Mouse (Mus musculus): ENCODE results near the gene Gas2. TPM values are rescaled to one million over a fixed set of nuclear protein-coding genes. Genes with fewer than 3 reads are reported as not detected.

Gas2 gene
- polyA plus RNA-seq, 1 experiment = 10.9 TPM

- TF ChIP-seq CTCF (IDR thresholded peaks at IDR 0.05; ENCODE audit: extremely low read depth, insufficient read depth, low read length) (no peak), POLR2A (IDR thresholded peaks at IDR 0.05; ENCODE audit: extremely low read depth, insufficient read depth, low read length) (no peak)
- H3K4me1 ChIP-seq (ENCODE audit: control insufficient read depth, insufficient read depth, low read length) = no peaks in the 10 kb centered on the region
- H3K27ac ChIP-seq (ENCODE audit: insufficient read depth, low read length) = no peak within 1 kb of the TSS
- H3K4me3 ChIP-seq (ENCODE audit: insufficient read depth, low read length) = no peak within 1 kb of the TSS
Measured at GRCm38 (mm10) chr7:52015628-52016027, 153.8 kb downstream of the Gas2 start, which contains the start of gene 1700015G11Rik. Gene 1700015G11Rik, minus strand, starts transcription at chr7:52015728.

GRCm38 (mm10) chr7:52022039-52022438 lies 160.2 kb downstream of the Gas2 start:
- H3K4me1 ChIP-seq (ENCODE audit: control insufficient read depth, insufficient read depth, low read length) = no peaks in the 10 kb centered on the region
- H3K4me3 ChIP-seq (ENCODE audit: insufficient read depth, low read length) = no peak overlapping the region
- no peak overlapping the region for H3K27ac ChIP-seq (ENCODE audit: insufficient read depth, low read length)
- no peak for TF ChIP-seq POLR2A (IDR thresholded peaks at IDR 0.05; ENCODE audit: extremely low read depth, insufficient read depth, low read length)

- Histone ChIP-seq H3K4me3 (ENCODE audit: insufficient read depth, low read length) (no peak overlapping the region), H3K4me1 (ENCODE audit: control insufficient read depth, insufficient read depth, low read length) (no peaks in the 10 kb centered on the region), H3K27ac (ENCODE audit: insufficient read depth, low read length) (no peak overlapping the region)
- TF ChIP-seq POLR2A (IDR thresholded peaks at IDR 0.05; ENCODE audit: extremely low read depth, insufficient read depth, low read length) = no peak
- TF ChIP-seq CTCF (IDR thresholded peaks at IDR 0.05; ENCODE audit: extremely low read depth, insufficient read depth, low read length) = no peak
Measured at GRCm38 (mm10) chr7:52024050-52024626, 162.3 kb downstream of the Gas2 start.

GRCm38 (mm10) chr7:52037600-52038582 lies 176.1 kb downstream of the Gas2 start:
- H3K27ac ChIP-seq (ENCODE audit: insufficient read depth, low read length) = no peak overlapping the region
- TF ChIP-seq CTCF (IDR thresholded peaks at IDR 0.05; ENCODE audit: extremely low read depth, insufficient read depth, low read length) (no peak), POLR2A (IDR thresholded peaks at IDR 0.05; ENCODE audit: extremely low read depth, insufficient read depth, low read length) (no peak)
- no peaks in the 10 kb centered on the region for H3K4me1 ChIP-seq (ENCODE audit: control insufficient read depth, insufficient read depth, low read length)
- no peak overlapping the region for H3K4me3 ChIP-seq (ENCODE audit: insufficient read depth, low read length)

Other genes starting within 250 kb of the Gas2 start
- gene Slc17a6, start 240.0 kb upstream of the Gas2 start, polyA plus RNA-seq (2012; rRNA removed) = 9.1 and 10.8 TPM in 2 replicates
- gene Fancf, start 252 bp downstream of the Gas2 start, polyA plus RNA-seq (2012; rRNA removed) = 4.7 and 4.8 TPM in 2 replicates
- gene Svip, start 144.0 kb downstream of the Gas2 start, polyA plus RNA-seq (2012; rRNA removed) = 41.7 and 42.7 TPM in 2 replicates
- not detected in 2 replicates for gene 1700015G11Rik, start 153.7 kb downstream of the Gas2 start, polyA plus RNA-seq (2012; rRNA removed)